Mouse (Mus musculus) thymus, adult 18-20 months (tissue): ENCODE data around the gene Tfap4.
"Not testable (repeated sequence)": the region's sequence is repeated elsewhere in the genome, so short reads cannot be mapped to it uniquely, and the experiment has no call there.

Source experiments
- DNase-seq, 2 experiments: peaks; one replicate each; pipeline ENCODE4 v3.0.0; 2022; ENCODE audit warnings: mixed read lengths in 2 of 2

Gene Tfap4

DNA sequence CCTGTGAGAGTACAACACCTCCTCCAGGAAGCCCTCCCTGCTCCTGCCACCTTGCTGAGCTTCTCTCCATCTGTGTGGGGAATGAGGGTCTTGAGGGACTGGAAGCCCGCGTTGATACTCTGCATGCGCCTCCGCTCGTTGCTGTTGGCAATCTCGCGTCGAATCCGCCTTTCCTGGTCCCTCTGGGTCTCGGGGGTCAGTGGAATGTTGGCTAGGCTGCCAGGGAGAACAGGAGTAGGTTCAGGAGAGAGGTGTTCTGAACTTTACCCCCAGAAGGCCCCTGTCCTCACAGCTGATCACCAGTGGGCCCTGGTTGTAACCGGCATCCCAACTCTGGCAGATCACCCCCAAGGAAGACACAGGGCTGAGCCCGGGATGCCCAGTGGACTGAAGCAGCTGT is 7.8 kb downstream of the Tfap4 start:
- no peak for DNase-seq

DNA sequence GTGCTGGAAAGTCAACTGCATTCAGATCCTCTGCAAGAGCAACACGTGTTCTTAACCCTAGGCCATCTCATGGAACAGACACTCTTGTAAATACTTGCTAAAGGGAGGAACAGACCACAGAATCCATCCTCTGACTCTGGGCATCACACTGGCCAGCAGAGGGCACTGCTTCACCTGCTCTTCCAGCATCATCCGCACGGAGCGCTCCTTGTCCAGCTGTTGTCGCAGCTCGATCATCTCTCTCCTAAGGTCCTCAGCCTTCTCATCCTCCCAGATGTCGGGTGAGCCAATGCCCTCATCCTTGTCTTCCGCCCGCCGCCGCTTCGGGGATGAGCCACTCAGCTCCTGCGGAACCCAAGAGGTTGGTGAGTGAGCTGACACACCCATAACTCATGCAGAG is 8.6 kb downstream of the Tfap4 start:
- DNase-seq = no peak

DNA sequence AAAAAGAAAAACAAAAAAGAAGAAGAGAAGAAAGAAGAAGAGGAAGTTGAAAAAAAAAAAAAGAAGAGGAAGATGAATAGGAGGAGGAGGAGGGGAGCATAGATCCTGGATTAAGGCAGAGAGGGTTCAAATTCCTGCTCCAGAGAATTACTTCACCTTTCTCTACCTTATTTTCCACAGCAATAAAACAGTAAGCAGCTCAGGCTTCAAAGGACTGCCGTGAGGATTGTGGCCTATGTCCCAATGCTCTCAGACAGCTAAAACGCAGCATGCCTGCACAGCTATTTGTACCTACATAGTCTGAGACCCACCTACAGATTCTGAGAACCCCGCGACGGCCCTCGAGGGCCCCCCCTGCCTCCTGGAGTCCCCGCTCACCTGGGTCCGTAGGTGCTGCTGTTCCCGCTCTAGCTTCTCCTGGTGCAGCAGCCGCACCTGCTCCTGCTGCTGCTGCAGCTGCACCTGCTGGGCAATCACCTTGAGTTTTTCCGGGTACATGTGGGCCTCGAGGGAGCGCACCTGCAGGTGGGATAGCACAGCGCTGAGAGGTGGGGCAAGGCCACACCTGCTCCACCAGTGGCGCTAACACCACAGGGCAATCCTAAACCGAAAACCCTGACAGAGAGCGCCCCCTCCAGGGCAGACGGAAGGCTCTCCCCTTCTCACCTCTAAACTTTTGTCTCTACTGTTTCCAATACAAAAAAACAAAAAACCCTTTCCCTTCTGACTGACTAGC is 10.5 kb downstream of the Tfap4 start:
- no peak for DNase-seq

DNA sequence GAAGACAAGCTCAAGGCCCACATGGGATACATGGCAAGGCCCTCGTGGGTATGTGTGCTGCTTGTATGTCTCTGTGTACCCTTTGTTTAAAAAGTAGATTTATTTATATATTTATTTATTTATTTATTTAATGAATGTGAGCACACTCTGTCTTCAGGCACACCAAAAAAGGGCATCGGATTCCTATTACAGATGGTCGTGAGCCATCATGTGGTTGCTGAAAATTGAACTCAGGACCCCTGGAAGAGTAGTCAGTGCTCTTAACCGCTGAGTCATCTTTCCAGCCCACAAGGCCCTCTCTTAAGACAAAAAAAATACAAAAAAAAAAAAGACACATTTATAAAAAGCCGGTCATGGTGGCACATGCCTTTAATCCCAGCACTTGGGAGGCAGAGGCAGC is 12.0 kb downstream of the Tfap4 start:
- DNase-seq = no peak

DNA sequence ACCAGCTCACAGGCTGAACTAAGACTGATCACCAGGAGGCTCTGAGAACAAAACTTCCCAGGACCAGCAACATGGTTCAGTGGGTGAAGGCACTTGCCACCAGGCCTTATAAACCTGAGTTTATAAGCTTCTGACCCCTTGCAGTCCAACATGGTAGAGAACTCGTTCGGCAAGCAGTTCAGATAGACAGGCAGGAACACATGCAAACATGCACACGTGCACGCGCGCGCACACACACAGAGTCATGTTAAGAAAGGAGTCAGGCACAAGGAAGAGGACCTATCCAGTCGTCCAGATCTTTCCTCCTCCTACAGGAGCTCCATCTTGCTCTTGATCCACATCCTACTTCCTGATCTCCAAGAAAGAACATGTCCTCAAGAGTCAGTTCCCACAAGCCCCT is 12.8 kb downstream of the Tfap4 start:
- no peak for DNase-seq

DNA sequence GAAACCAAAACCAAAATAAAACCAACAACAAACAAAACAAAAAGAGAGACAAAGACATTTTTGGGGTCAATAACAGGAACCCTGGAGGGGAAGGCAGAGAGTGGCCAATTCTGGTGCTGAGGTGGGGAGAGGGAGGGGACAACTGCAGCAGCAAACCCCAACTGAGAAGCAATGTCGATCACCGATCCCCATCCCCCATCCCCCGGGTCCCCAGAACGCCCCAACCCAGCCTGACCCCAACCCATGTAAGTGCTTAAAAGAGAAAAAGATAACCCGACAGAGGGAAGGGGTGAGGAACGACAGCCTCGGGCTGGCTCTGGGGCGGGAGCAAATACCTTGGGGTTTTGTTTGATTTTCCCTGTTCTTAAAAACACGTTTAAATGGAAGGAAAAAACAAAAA is 14.8 kb downstream of the Tfap4 start:
- DNase-seq = no peak

DNA sequence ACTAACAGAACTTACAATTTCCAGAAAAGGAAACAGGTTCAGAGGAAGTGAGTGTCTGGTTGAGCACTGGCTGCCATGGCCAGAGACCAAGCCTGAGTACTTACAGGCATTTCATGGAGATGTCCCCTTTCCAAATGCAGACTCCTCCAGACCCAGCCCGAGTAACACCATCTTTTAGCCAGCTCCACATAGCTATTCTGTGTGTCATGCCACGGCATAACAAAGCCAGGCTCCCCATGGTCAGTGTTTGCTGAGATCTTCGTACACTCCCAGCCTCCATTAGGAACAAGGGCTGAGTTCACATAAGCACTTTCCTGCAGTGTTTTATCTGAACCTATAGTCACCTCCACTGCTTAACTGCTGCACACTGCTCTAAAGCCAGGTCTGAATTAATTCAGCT is 16.4 kb downstream of the Tfap4 start:
- no peak for DNase-seq

DNA sequence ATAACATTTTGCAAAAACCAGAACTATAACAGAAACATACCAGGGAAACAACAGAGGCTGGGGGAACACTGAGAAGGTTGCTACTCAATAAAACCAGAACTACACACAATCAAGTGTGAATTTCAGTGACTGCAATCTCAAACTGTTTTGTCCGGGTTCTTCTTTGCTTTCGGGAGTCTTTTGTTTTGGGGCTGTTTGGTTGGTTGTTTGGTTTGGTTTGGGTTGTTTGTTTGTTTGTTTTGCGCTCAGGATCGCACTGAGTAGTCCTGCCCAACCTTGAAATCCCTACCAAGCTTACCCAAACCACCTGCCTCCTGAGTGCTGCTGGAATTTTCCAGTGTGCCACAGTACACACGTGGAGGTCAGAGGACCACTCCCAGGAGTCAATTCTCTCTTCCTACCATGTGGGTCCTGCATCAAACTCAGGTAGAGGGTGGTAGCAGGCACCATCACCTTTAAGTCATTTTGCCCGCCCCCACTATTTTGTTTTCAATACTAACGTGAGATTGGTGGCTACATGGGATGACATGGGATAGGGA is 17.3 kb downstream of the Tfap4 start:
- DNase-seq = no peak

DNA sequence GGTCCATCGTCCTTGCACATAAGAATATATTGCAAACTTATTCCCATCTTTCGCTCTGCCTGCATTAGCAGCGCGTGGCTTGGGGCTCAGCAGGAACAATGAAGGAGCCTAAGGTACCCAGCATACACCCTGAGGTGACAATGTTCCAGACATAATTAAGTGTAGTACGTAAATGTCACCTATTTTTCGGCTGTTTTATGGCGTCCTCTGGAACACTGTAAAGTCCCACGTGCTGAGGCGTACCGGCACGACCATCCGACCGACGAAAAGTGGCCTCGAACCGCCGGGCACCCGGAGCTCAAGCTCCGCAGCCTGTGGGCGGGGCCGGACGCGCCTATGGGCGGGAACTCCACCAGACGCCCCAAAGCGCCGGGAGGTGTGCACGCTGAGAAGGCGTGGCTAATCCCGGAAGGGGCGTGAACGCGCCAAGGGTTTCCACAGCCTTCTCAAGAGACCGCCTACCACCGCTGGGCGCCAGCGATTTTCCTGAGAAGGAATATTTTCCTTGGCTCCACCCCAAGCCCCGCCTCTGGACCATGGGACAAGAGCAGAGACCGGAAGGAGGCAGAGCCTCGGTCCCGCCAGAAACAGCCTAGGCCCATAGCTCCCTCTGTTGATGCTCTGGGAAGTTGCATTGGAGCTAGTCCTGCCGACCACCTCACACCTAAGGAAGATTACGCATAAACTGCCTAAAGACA is 18.0 kb downstream of the Tfap4 start, which contains the start of gene Srl:
Gene Srl (minus strand): TSS at position 316 of the 698 bp plus-strand sequence.
- peak; percentile 93 to 95 for DNase-seq

DNA sequence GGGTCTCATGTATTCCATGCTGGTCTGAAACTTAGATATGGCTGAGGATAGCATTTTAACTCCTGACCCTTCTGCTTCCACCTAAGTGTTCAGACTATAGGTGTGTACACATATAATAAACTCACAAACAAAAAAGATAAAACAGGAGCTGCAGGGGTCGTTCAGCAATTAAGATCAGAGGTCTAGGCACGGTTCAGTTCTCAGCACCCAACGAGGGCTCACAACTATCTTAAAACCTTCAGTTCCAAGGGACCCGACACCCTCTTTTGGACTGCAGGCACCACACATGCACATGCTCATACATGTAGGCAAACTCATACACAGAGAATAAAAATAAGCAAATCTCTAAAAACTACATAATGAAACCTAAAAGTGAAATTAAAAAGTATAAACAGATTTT is 18.6 kb downstream of the Tfap4 start:
- DNase-seq = no peak

DNA sequence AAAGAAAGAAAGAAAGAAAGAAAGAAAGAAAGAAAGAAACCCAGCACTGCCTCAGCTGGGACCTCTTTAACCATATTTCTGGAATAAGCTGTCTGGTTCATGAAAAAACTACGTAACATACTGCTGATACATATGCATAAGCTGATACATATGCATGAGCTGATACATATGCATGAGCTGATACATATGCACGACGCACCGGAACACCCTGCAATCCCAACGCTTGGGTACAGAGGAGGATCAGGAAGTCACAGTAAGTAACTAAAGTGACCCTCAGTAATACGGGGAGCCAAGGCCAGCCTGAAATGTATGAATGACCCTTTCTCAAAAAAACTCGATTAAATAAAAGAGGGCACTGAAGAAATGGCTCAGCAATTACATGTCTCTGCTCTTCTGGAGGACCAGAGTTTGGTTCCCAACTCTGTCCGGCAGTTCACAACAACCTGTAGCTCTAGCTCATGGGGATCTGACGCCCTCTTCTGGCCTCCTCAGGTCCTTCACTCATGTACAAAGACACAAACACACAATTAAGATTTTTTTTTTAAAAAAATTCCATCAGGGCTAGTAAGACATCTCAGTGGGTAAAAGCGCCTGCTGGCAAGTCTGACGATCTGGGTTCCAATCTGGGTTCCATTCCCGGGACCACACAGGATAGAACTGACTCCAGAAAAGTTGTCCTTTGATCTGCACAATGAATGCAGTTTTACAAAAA is 19.4 kb downstream of the Tfap4 start:
- no peak for DNase-seq

DNA sequence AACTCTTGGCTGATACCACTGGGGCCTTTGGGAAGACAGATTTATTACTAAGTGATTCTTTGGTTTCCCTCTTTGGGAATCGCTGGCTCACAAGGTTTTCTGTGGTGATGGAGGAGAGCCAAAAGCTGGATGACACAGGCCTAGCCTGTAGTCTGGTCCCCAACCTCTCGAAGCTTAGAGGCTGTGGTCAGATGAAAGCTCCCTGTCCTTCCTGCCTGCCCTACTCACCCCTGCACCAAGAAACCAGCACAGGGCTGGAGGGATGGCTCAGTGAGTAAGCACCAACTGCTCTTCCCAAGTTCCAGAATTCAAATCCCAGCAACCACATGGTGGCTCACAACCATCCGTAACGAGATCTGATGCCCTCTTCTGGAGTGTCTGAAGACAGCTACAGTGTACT is 20.1 kb downstream of the Tfap4 start:
- no peak for DNase-seq

DNA sequence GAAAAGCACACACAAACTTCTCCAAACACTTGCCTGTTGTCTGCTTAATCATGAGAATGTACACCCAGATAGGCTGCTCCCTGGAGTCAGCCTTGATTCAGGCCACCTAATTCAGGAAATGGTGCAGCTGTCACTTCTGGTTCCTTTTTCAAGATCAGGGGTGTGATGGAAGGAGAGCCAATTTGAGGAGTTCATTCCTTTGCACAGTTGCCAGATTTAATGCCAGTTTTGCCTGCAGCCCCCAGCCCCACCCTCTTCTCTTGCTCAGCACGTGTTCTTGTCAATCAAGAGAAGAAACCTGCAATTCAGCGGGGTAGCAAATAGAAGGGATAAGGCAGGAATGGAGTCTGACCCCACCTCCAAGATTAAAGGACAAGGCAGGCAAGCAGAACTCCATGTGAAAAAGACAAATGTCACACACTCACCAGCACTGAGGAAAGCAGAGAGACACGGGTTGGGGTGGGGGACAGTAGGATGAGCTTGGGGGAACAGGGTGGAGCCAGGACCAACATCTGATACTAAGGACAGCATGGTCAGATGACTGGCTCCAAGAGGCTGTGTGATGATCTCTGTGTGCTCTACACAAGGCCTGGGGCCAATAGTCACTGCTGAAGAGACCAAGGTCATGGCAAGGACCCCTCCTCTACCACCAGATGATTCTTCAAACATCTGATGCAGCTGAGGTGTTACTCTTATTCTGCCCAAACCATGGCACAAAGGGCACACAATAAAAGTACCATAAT is 21.9 kb downstream of the Tfap4 start:
- no peak for DNase-seq

DNA sequence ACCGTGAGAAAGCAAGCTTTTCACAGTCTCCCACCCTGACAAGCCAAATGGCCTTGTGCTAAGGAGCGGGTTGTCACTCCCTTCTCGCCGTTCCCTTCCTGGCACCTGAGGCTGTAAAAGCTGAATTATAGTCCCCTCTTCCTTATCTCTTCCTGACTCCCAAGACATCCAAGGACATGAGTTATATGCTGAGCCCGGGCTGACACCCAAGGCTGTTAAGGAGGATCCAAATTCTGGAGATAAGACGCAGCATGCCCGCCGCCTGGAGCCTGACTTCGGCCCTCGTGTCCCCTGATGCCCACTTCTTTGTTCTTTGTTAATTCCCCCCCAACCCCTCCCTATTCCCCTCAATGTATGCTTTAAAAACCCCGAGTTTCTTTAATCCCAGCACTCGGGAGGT is 32.3 kb downstream of the Tfap4 start:
- DNase-seq = not testable (repeated sequence)

DNA sequence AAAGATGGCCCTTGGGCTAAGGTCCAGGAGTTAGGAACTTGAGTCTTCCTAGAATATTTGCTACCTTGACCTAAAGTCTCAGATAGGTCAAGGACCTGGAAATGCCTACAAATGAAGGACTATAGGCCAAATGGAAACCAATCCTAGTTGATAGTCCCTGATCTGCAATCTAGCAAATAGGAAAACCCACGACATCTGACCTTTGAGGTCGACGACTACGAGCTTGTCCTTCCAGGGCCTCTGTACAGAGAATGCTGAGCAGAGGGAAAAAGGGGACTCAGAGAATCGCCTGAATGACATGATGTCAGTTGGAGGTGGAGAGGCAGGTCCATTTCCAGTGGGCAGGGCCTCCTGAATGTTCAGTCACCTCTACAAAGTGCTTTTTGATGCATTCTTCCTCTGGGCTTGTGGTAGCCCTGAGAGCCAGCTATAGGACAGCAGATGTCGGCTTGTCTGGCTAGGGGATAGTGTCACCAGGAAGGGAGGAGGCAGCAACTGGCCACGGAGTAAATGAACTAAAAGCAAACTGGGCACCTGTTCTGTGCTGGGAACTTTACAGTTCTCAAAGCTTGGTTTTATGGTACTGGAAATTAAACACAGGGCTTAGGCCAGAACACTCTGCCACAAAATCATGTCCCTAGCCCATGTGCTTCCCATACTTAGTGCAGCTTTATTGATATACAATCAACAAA is 36.2 kb downstream of the Tfap4 start:
- no peak for DNase-seq

DNA sequence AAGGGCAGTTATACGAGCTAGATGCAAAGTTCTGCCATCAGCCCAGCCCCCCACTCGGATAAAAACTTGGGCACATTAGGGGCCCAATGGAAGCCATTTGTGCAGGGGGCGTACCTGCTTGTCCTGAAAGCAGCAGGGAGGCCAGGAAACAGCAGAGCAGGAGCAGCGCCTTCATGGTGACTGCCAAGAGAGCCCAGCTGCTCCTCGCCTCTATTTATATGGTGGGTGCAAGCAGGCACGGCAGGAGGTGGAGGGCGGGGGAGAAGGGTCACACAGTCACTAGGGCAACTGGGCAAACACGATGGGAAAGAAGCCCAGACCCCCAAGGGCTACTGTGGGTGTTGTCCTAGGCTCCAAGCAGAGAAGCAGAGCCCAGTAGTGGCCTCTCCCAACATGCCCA is 36.8 kb downstream of the Tfap4 start:
- DNase-seq = no peak

DNA sequence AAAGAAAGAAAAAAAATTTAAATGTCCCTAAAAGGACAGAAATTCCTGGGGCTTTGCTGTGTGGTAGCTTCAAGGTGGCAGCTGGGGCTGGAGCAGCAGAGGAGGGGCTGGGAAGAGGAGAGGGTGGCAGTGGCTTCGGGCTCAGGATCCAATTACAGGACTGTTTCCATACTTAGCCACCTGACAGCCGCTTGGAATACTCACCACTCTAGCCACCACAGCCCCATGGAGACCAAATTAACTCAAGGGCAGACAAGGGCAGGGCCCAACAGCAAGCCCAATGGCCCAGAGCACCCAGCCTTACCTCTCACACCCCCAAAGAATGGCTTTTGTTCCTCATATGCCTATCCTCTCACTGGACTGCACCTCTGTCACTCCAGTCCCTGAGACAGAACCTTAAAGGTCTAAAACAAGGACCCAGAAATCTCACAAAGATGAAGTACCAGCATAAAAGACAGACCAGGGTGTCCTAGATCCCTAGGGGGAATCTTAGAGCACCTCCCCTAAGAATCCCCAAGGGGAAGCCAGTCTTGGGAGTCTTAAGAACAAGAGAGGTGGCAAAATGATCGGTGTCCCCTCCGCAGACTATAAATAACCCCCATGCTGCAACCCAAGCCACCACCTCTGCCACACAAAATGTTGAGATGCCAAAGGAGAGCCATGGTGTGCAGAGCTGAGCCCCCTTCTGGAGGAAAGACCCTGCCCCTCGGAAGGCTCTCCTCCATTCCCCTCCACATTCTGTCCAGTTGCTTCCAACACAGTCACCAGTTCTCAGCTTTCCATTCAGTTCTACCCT is 37.7 kb downstream of the Tfap4 start:
- DNase-seq = no peak

DNA sequence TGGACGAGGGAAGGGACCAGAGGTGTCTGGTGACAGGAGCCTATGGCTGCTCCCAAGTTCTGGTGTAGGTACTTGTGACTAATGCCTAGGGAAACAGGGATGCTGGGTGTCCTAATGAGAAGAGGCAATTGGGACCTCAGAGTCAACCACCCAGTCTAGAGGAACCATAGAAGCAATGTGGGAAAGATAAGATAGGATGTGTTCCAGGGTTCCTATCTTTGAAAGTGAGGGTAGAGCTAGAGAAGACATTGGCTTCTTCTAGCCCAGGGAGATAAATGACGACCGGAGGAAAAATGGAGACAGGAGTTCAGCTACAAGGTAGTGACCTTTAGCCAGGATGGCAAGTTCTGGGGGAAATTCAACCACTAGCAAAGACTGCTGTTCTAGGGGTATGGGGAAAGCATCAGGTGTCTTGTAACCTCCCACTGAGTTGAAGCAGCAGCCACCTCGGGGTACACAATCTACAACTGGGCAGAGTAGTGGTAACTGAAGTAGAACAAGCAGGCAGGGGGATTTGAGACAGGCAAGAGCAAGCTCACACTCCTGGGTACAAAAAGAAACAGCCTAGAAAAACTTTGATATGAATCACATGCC is 38.5 kb downstream of the Tfap4 start:
- no peak for DNase-seq

DNA sequence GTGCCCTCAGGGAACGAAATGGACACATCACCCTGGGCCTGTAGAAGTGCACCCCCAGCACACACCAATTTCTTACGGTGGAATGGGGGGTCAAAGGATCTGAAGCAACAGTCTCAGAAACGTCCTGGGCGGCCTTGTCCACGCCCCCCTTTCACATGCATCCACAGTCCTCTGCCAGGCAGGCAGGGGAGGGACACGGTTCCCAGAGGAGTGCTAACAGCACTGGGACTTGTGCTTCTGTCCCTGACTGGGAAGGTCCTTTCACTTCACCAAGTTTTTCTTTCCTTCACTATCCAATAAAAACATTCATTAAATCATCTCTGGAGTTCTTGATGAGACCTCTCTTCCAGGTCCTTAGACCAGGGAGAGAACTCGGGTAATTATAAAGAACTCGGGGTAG is 39.0 kb downstream of the Tfap4 start:
- DNase-seq = no peak

DNA sequence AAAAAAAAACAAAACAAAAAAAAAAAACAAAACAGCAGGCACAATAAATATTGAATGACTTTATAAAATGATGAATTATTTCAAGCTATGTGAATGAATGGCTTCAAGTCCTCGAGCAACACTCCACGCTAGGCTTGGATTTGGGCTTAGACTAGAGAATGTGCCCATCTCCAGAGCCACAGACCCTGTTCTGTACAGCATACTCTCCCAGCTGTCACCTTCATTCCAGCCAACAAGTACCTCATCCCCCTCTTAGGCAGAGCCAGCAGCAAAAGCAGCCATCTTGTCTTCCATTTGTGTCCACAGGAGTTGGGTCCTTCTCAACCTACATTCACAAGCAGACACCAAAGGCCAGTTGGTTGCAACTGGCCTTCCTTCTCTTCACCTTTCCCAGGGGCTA is 39.8 kb downstream of the Tfap4 start:
- DNase-seq = no peak

DNA sequence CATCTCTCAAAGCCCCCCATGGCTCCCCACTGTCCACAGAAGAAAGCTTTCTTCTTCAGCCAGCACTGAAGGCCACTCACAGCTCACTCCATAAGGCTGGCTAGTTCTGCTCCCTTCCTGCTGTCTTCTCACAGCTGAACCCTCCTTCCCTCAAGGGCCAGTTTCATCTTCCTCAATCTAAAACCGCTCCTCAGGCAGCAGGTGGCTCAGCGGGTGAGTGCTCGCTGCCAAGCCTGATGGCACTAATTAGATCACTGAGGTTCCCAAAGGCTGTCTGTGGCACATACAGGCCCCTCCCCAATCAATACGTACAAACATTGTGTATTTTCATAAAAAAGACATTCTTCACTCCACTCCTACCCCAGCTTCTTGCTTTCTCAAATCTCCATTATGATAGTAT is 40.5 kb downstream of the Tfap4 start:
- no peak for DNase-seq
